Mouse (Mus musculus) megakaryocyte, embryonic 14.5 days (primary cell): ENCODE results near the gene Gm21988. TPM values are rescaled to one million over a fixed set of nuclear protein-coding genes. Genes with fewer than 3 reads are reported as not detected.

Experiments used
- H3K27me3 ChIP-seq: replicated peaks from 2 replicates; pipeline ENCODE3; 2012; ENCODE audit warnings: inconsistent platforms
- H3K36me3 ChIP-seq: replicated peaks from 2 replicates; pipeline ENCODE3; 2012; ENCODE audit warnings: low read length, inconsistent platforms, mixed read lengths
- H3K4me1 ChIP-seq: 2 replicates; pipeline ENCODE4 v1.6.1; 2012; ENCODE audit warnings: inconsistent platforms
- H3K4me3 ChIP-seq: replicated peaks from 2 replicates; pipeline ENCODE3; 2012; ENCODE audit warnings: moderate library complexity, mild to moderate bottlenecking, inconsistent platforms
- H3K9me3 ChIP-seq: 2 replicates; pipeline ENCODE4 v1.6.1; 2012; ENCODE audit warnings: inconsistent platforms
- FLI1 ChIP-seq: IDR thresholded peaks from 2 replicates; pipeline ENCODE4 v1.6.1; 2012; ENCODE audit warnings: low read length, inconsistent platforms, mixed read lengths
- GATA1 ChIP-seq: IDR thresholded peaks from 3 replicates; pipeline ENCODE4 v1.6.1; 2012; ENCODE audit warnings: mixed read lengths, low read length, inconsistent platforms, borderline replicate concordance
- polyA plus RNA-seq: library from polyadenylated mRNA; stranded (reverse); fragments of >175 nt; gene quantifications from 2 replicates; pipeline ENCODE4 v1.2.3, GENCODE M21; 2012; ENCODE audit warnings: low replicate concordance; ENCODE audit not compliant: insufficient read depth

Gene Gm21988
- polyA plus RNA-seq, 1 experiment, result 41.9 TPM

- TF ChIP-seq FLI1, result no peak
- Histone ChIP-seq H3K4me3 (no peak within 1 kb of the TSS), H3K36me3 (peaks cover 21% of the 10 kb centered on the region), H3K4me1 (peaks cover 28% of the 10 kb centered on the region), H3K27me3 (peaks cover 64% of the 10 kb centered on the region), H3K9me3 (no peaks in the 10 kb centered on the region)
These were observed 27.2 kb downstream of the Gm21988 start, which contains the start of gene Slc16a11 for GRCm38 (mm10) chr11:70212423-70212822. Gene Slc16a11 (plus strand): TSS chr11:70212752.

GRCm38 (mm10) chr11:70211972-70212371, 27.7 kb downstream of the Gm21988 start:
- no peak for TF ChIP-seq GATA1
- TF ChIP-seq FLI1, result no peak
- no peak overlapping the region for H3K4me3 ChIP-seq
- no peaks in the 10 kb centered on the region for H3K9me3 ChIP-seq
- H3K36me3 ChIP-seq, result peaks cover 16% of the 10 kb centered on the region
- peaks cover 30% of the 10 kb centered on the region for H3K4me1 ChIP-seq
- peaks cover 67% of the 10 kb centered on the region for H3K27me3 ChIP-seq

- Histone ChIP-seq H3K36me3 (peaks cover 4% of the 10 kb centered on the region), H3K9me3 (no peaks in the 10 kb centered on the region), H3K4me1 (peaks cover 38% of the 10 kb centered on the region), H3K4me3 (no peak overlapping the region), H3K27me3 (peaks cover 76% of the 10 kb centered on the region)
- TF ChIP-seq FLI1 (no peak), GATA1 (no peak)
These were observed 28.9 kb downstream of the Gm21988 start for GRCm38 (mm10) chr11:70210681-70211080.

GRCm38 (mm10) chr11:70208778-70209388, 30.7 kb downstream of the Gm21988 start:
- Histone ChIP-seq H3K36me3 (no peaks in the 10 kb centered on the region), H3K27me3 (peaks cover 68% of the 10 kb centered on the region), H3K4me1 (peaks cover 40% of the 10 kb centered on the region), H3K4me3 (no peak overlapping the region), H3K9me3 (no peaks in the 10 kb centered on the region)
- TF ChIP-seq FLI1, result no peak

GRCm38 (mm10) chr11:70207283-70207682, 32.3 kb downstream of the Gm21988 start:
- no peak for TF ChIP-seq FLI1
- TF ChIP-seq GATA1, result no peak
- Histone ChIP-seq H3K4me1 (peaks cover 41% of the 10 kb centered on the region), H3K27me3 (peaks cover 65% of the 10 kb centered on the region), H3K36me3 (no peaks in the 10 kb centered on the region), H3K4me3 (no peak overlapping the region), H3K9me3 (no peaks in the 10 kb centered on the region)

GRCm38 (mm10) chr11:70206801-70207200, 32.8 kb downstream of the Gm21988 start:
- no peaks in the 10 kb centered on the region for H3K36me3 ChIP-seq
- H3K4me1 ChIP-seq, result peaks cover 46% of the 10 kb centered on the region
- H3K27me3 ChIP-seq, result peaks cover 66% of the 10 kb centered on the region
- H3K4me3 ChIP-seq, result no peak overlapping the region
- H3K9me3 ChIP-seq, result 0 out of 2 replicates have a peak, but pooled peaks cover 3% of the 10 kb centered on the region
- TF ChIP-seq GATA1, result no peak
- TF ChIP-seq FLI1, result no peak

- no peak for TF ChIP-seq FLI1
- TF ChIP-seq GATA1, result no peak
- H3K4me1 ChIP-seq, result peaks cover 57% of the 10 kb centered on the region
- no peaks in the 10 kb centered on the region for H3K36me3 ChIP-seq
- H3K4me3 ChIP-seq, result no peak overlapping the region
- 0 out of 2 replicates have a peak, but pooled peaks cover 4% of the 10 kb centered on the region for H3K9me3 ChIP-seq
- peaks cover 69% of the 10 kb centered on the region for H3K27me3 ChIP-seq
These were observed 37.9 kb downstream of the Gm21988 start for GRCm38 (mm10) chr11:70201691-70202090.

GRCm38 (mm10) chr11:70200036-70200608, 39.5 kb downstream of the Gm21988 start:
- Histone ChIP-seq H3K4me3 (no peak overlapping the region), H3K9me3 (peaks cover 10% of the 10 kb centered on the region), H3K27me3 (peaks cover 73% of the 10 kb centered on the region), H3K4me1 (peaks cover 49% of the 10 kb centered on the region), H3K36me3 (no peaks in the 10 kb centered on the region)
- no peak for TF ChIP-seq GATA1
- no peak for TF ChIP-seq FLI1

GRCm38 (mm10) chr11:70199107-70199506, 40.5 kb downstream of the Gm21988 start:
- H3K27me3 ChIP-seq, result peaks cover 73% of the 10 kb centered on the region
- TF ChIP-seq GATA1 (no peak), FLI1 (no peak)
- H3K9me3 ChIP-seq, result peaks cover 11% of the 10 kb centered on the region
- H3K36me3 ChIP-seq, result no peaks in the 10 kb centered on the region
- H3K4me3 ChIP-seq, result no peak overlapping the region
- peaks cover 41% of the 10 kb centered on the region for H3K4me1 ChIP-seq

- Histone ChIP-seq H3K36me3 (no peaks in the 10 kb centered on the region), H3K4me1 (peaks cover 43% of the 10 kb centered on the region), H3K27me3 (peaks cover 76% of the 10 kb centered on the region), H3K9me3 (peaks cover 11% of the 10 kb centered on the region), H3K4me3 (no peak overlapping the region)
- TF ChIP-seq FLI1, result no peak
- no peak for TF ChIP-seq GATA1
These were observed 41.3 kb downstream of the Gm21988 start for GRCm38 (mm10) chr11:70198332-70198731.
